Mouse (Mus musculus) megakaryocyte, embryonic 14.5 days (primary cell): ENCODE data around the gene Rcbtb2. TPM values are rescaled to one million over a fixed set of nuclear protein-coding genes. Genes with fewer than 3 reads are reported as not detected.

Source experiments
- H3K27me3 ChIP-seq: replicated peaks from 2 replicates; pipeline ENCODE3; 2012; ENCODE audit warnings: inconsistent platforms
- H3K36me3 ChIP-seq: replicated peaks from 2 replicates; pipeline ENCODE3; 2012; ENCODE audit warnings: low read length, inconsistent platforms, mixed read lengths
- H3K4me1 ChIP-seq: 2 replicates; pipeline ENCODE4 v1.6.1; 2012; ENCODE audit warnings: inconsistent platforms
- H3K4me3 ChIP-seq: replicated peaks from 2 replicates; pipeline ENCODE3; 2012; ENCODE audit warnings: moderate library complexity, mild to moderate bottlenecking, inconsistent platforms
- H3K9me3 ChIP-seq: 2 replicates; pipeline ENCODE4 v1.6.1; 2012; ENCODE audit warnings: inconsistent platforms
- FLI1 ChIP-seq: IDR thresholded peaks from 2 replicates; pipeline ENCODE4 v1.6.1; 2012; ENCODE audit warnings: low read length, inconsistent platforms, mixed read lengths
- GATA1 ChIP-seq: IDR thresholded peaks from 3 replicates; pipeline ENCODE4 v1.6.1; 2012; ENCODE audit warnings: mixed read lengths, low read length, inconsistent platforms, borderline replicate concordance
- polyA plus RNA-seq: library from polyadenylated mRNA; stranded (reverse); fragments of >175 nt; gene quantifications from 2 replicates; pipeline ENCODE4 v1.2.3, GENCODE M21; 2012; ENCODE audit warnings: low replicate concordance; ENCODE audit not compliant: insufficient read depth

Rcbtb2 gene
- polyA plus RNA-seq, 1 experiment: 27.1 TPM

GRCm38 (mm10) chr14:73181144-73181543, 58.3 kb downstream of the Rcbtb2 start:
- H3K36me3 ChIP-seq: peaks cover 91% of the 10 kb centered on the region
- no peak overlapping the region for H3K4me3 ChIP-seq
- H3K4me1 ChIP-seq: peaks cover 82% of the 10 kb centered on the region
- TF ChIP-seq GATA1 (no peak), FLI1 (no peak)
- no peaks in the 10 kb centered on the region for H3K9me3 ChIP-seq
- no peaks in the 10 kb centered on the region for H3K27me3 ChIP-seq

DNA sequence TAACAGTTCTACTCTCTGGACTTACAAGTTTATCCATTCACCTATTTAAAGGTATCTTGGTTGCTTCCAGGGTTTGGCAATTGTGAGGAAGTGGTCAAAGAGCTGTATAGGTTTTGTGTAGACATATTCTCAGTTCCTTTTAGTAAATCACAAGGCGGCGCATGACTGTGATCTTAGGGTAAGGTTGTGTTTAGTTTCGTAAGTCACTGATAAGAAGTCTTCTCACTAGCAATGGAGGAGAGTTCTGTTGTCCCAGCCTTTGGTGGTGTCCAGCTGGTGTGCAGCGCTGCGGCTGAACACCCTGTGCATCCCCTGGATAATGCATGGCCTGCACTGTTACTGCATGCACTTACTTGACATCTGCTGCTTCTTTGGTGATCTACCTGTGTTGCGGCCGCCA, 64.0 kb downstream of the Rcbtb2 start:
- TF ChIP-seq GATA1 (no peak), FLI1 (no peak)
- H3K4me3 ChIP-seq: no peak overlapping the region
- H3K36me3 ChIP-seq: peaks cover 51% of the 10 kb centered on the region
- peaks cover 28% of the 10 kb centered on the region for H3K4me1 ChIP-seq
- no peaks in the 10 kb centered on the region for H3K27me3 ChIP-seq
- H3K9me3 ChIP-seq: no peaks in the 10 kb centered on the region

- H3K27me3 ChIP-seq: no peaks in the 10 kb centered on the region
- H3K9me3 ChIP-seq: no peaks in the 10 kb centered on the region
- TF ChIP-seq FLI1 (no peak), GATA1 (no peak)
- H3K36me3 ChIP-seq: peaks cover 96% of the 10 kb centered on the region
- H3K4me1 ChIP-seq: peaks cover 73% of the 10 kb centered on the region
- no peak overlapping the region for H3K4me3 ChIP-seq
These were observed 76.2 kb downstream of the Rcbtb2 start for GRCm38 (mm10) chr14:73199058-73199457.

- H3K27me3 ChIP-seq: no peaks in the 10 kb centered on the region
- H3K36me3 ChIP-seq: peaks cover 99% of the 10 kb centered on the region
- no peak for TF ChIP-seq FLI1
- TF ChIP-seq GATA1: no peak
- H3K4me3 ChIP-seq: no peak overlapping the region
- H3K4me1 ChIP-seq: peaks cover 83% of the 10 kb centered on the region
- H3K9me3 ChIP-seq: no peaks in the 10 kb centered on the region
These were observed 78.6 kb downstream of the Rcbtb2 start for GRCm38 (mm10) chr14:73201447-73201846.

DNA sequence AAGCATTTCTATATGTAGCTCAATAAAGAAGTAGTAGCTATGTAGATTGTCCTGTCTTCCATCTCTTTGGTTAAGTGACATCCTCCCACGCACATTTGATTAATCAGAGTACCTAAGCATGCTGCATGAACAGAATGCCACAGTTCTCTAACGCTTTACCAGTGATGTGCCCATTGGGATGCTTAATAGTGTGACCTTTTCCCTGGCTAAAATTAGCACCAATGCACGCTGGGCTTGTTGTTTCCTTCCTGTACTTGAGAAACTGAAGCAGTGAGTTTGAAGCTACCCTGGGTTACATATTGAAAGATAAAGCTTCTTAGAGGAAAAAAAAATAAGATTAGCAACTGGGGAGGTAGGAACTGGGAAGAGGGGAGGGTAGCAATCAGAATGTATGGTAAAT, 81.2 kb downstream of the Rcbtb2 start:
- H3K4me1 ChIP-seq: peaks cover 63% of the 10 kb centered on the region
- H3K36me3 ChIP-seq: peaks cover 93% of the 10 kb centered on the region
- no peaks in the 10 kb centered on the region for H3K27me3 ChIP-seq
- no peak overlapping the region for H3K4me3 ChIP-seq
- TF ChIP-seq GATA1 (no peak), FLI1 (no peak)
- no peaks in the 10 kb centered on the region for H3K9me3 ChIP-seq

GRCm38 (mm10) chr14:73209262-73209661, 86.4 kb downstream of the Rcbtb2 start:
- no peaks in the 10 kb centered on the region for H3K27me3 ChIP-seq
- peak overlapping the region; percentile 62 for H3K4me3 ChIP-seq
- TF ChIP-seq FLI1 (no peak), GATA1 (no peak)
- peaks cover 84% of the 10 kb centered on the region for H3K36me3 ChIP-seq
- H3K9me3 ChIP-seq: no peaks in the 10 kb centered on the region
- peaks cover 31% of the 10 kb centered on the region for H3K4me1 ChIP-seq

GRCm38 (mm10) chr14:73210196-73210595, 87.4 kb downstream of the Rcbtb2 start:
- Histone ChIP-seq H3K27me3 (no peaks in the 10 kb centered on the region), H3K4me3 (no peak overlapping the region), H3K36me3 (peaks cover 84% of the 10 kb centered on the region), H3K4me1 (peaks cover 27% of the 10 kb centered on the region), H3K9me3 (no peaks in the 10 kb centered on the region)
- TF ChIP-seq GATA1 (no peak), FLI1 (no peak)

- Histone ChIP-seq H3K4me1 (peaks cover 37% of the 10 kb centered on the region), H3K27me3 (no peaks in the 10 kb centered on the region), H3K9me3 (no peaks in the 10 kb centered on the region), H3K4me3 (no peak overlapping the region), H3K36me3 (peaks cover 85% of the 10 kb centered on the region)
- no peak for TF ChIP-seq GATA1
- no peak for TF ChIP-seq FLI1
These were observed 88.6 kb downstream of the Rcbtb2 start for GRCm38 (mm10) chr14:73211477-73211876.

DNA sequence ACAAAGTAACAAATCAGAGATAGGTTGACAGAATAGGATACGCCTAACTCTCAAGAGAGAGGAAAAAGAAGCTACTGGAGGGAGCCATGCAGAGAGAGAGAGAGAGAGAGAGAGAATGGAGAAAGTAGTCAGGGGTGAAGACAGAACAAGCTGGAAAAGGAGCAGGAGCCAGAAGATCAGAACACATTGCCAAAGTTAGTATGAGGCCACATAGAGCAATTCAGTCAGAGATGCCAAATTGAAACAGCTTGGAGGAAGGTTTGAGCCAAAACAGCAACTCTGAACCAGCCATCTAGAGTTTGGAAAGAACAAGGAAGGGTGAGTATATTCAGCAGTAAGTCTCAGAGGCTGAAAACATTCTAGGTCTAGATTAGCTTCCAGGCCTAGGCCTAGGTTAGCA, 94.2 kb downstream of the Rcbtb2 start:
- H3K36me3 ChIP-seq: peaks cover 73% of the 10 kb centered on the region
- H3K27me3 ChIP-seq: no peaks in the 10 kb centered on the region
- H3K4me3 ChIP-seq: no peak overlapping the region
- H3K4me1 ChIP-seq: peaks cover 54% of the 10 kb centered on the region
- TF ChIP-seq GATA1 (no peak), FLI1 (no peak)
- no peaks in the 10 kb centered on the region for H3K9me3 ChIP-seq

GRCm38 (mm10) chr14:73222316-73222970, 99.6 kb downstream of the Rcbtb2 start:
- Histone ChIP-seq H3K27me3 (no peaks in the 10 kb centered on the region), H3K9me3 (no peaks in the 10 kb centered on the region), H3K4me3 (no peak overlapping the region), H3K36me3 (peaks cover 56% of the 10 kb centered on the region), H3K4me1 (peaks cover 61% of the 10 kb centered on the region)
- TF ChIP-seq GATA1: no peak
- TF ChIP-seq FLI1: no peak

DNA sequence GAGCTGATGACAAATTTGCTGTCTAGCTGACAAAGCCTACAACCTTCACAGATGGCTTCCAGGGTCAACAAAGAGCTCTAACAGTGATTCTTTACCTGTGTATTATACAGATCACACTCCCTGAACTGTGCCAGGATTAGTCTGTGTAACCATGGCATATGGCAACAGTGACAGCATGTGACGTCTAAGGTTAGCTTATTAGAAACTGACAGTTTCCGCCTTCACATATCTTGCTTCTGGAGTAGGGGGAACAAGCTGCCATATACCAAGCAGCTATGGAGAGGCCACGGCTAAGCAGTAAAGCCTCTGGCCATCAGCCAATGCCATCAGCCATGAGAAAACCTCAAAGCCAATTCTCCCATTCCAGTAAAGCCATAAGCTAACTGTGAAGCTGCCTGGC, 103.5 kb downstream of the Rcbtb2 start:
- Histone ChIP-seq H3K4me1 (peaks cover 58% of the 10 kb centered on the region), H3K9me3 (no peaks in the 10 kb centered on the region), H3K36me3 (peaks cover 65% of the 10 kb centered on the region), H3K27me3 (no peaks in the 10 kb centered on the region), H3K4me3 (no peak overlapping the region)
- TF ChIP-seq GATA1 (no peak), FLI1 (no peak)
